Mouse (Mus musculus): ENCODE measurements around the gene Adamts20. TPM values are rescaled to one million over a fixed set of nuclear protein-coding genes. Genes with fewer than 3 reads are reported as not detected.

The Adamts20 gene
- polyA plus RNA-seq, 1 experiment from 2014 or later: 2.8 TPM

DNA sequence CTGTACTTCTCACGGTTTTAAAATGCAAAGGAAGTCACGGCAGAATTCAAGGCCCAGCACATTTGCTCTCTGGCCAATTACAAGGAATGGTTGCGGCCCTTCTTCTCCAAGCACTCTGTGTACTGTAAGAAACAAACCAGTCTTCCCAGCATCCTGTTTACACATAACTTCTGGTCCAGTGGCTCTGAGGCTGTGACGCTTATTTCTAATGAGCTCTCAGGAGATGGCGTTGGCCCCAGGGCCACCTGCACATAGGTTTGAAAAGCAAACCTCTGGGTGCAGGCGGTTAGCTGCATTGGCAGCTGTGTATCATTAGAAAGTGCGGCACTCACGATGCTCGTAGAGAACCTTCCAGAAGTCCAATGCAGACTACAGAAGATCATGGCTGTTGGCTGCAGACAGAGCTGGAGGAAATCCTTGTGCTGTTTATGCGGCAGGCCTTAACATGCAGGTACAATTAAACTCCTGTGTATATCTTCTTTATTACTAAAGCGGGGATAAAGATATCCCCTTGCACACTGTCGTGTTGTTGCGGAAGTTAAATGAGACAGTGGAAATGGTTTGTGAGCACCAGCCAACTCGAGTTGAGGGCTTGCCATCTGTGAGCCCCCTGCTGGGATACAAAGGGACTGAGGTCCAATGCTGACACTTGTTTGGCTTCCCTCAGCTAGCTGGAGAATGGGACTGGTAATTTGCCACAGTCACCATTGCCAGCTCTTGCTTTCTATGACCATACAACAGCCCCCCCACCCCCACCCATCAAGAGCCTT lies 210.9 kb downstream of the Adamts20 start:
- Histone ChIP-seq H3K4me1 (ENCODE audit: control insufficient read depth, insufficient read depth, low read depth, low read length) (no peaks in the 10 kb centered on the region; the same call in none of the 2 replicates), H3K27ac (ENCODE audit: low read depth, low read length) (peak overlapping the region; percentile 51), H3K9me3 (ENCODE audit: control insufficient read depth, low read length) (no peaks in the 10 kb centered on the region), H3K27me3 (replicated peaks; ENCODE audit: control insufficient read depth, insufficient read depth, low read length) (no peaks in the 10 kb centered on the region), H3K4me3 (ENCODE audit: low read length) (no peak overlapping the region), H3K9ac (ENCODE audit: low read depth, low read length) (no peak overlapping the region), H3K36me3 (ENCODE audit: control insufficient read depth, insufficient read depth, low read length) (no peaks in the 10 kb centered on the region), H3K4me2 (ENCODE audit: low read length) (no peak overlapping the region)
- peak; percentile 87 for ATAC-seq
- 56% methylated on average over 14 of the region's 14 CpGs for WGBS

DNA sequence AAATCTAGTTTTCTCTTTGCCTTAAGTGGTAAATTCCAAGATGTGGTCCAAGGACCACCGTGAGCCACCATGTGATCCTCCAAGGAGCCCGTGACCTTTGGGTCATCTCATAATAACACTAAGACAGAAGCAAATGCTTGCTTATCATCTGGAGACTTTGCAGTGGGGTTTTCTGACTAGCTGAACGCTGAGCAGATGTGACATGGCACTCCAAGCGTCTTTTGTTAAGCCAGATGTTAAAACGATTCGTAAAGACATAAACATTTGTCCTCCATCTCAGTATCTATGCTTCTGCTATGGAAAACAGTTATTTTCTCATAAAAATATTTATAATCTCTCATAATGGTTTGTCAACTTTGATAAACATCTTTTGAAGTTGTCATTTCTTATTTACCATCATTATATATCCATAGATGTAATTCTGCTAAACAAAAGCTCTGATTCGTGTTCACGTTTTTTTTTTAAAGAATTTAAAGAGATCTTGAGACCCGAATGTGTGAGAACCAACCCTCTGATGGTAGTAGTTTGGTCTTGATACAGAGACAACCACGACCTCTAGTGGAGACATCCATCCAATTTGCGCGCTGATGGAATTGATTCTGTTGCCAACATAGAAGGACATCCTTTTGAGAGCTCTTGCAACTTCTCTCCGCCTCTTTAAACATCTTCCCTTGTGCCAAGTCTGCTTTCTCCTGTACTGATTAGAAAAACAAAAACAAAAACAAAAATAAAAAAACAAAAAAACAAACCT lies 212.1 kb downstream of the Adamts20 start:
- no peak overlapping the region; the same call in 1 of the 2 replicates for H3K27ac ChIP-seq (ENCODE audit: low read depth, low read length)
- 73% methylated on average over 13 of the region's 13 CpGs for WGBS
- no peaks in the 10 kb centered on the region for H3K27me3 ChIP-seq (replicated peaks; ENCODE audit: control insufficient read depth, insufficient read depth, low read length)
- no peaks in the 10 kb centered on the region for H3K9me3 ChIP-seq (ENCODE audit: control insufficient read depth, low read length)
- H3K4me1 ChIP-seq (ENCODE audit: control insufficient read depth, insufficient read depth, low read depth, low read length): no peaks in the 10 kb centered on the region; the same call in none of the 2 replicates
- no peak overlapping the region for H3K4me3 ChIP-seq (ENCODE audit: low read length)
- H3K9ac ChIP-seq (ENCODE audit: low read depth, low read length): no peak overlapping the region
- H3K4me2 ChIP-seq (ENCODE audit: low read length): no peak overlapping the region
- no peaks in the 10 kb centered on the region for H3K36me3 ChIP-seq (ENCODE audit: control insufficient read depth, insufficient read depth, low read length)
- no peak for ATAC-seq

DNA sequence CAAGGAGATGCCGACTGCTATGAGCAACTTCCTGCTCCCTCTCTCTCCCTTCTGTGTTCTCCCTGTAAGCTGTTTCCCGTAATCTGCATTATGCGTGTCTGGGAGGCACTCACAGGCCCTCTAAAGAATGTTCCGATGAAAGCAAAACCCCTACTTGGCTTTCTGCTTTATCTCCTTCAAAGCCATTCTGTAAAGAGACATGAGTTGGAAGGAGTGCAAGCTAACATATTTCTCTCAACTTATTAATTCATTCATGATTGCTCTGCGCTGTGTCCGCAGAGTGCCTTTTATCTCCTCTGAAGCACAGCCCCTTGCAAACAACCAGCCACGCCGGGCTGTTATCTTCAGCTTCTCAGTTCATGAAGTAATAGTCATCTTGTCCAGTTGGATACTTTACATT lies 215.5 kb downstream of the Adamts20 start:
- H3K36me3 ChIP-seq (ENCODE audit: control insufficient read depth, insufficient read depth, low read length): no peaks in the 10 kb centered on the region
- WGBS: 68% methylated on average over 8 of the region's 8 CpGs
- H3K9me3 ChIP-seq (ENCODE audit: control insufficient read depth, low read length): no peaks in the 10 kb centered on the region
- H3K4me2 ChIP-seq (ENCODE audit: low read length): no peak overlapping the region
- H3K27ac ChIP-seq (ENCODE audit: low read depth, low read length): no peak overlapping the region
- H3K27me3 ChIP-seq (replicated peaks; ENCODE audit: control insufficient read depth, insufficient read depth, low read length): no peaks in the 10 kb centered on the region
- no peak overlapping the region for H3K9ac ChIP-seq (ENCODE audit: low read depth, low read length)
- H3K4me3 ChIP-seq (ENCODE audit: low read length): no peak overlapping the region
- no peak for ATAC-seq
- H3K4me1 ChIP-seq (ENCODE audit: control insufficient read depth, insufficient read depth, low read depth, low read length): no peaks in the 10 kb centered on the region; the same call in none of the 2 replicates

DNA sequence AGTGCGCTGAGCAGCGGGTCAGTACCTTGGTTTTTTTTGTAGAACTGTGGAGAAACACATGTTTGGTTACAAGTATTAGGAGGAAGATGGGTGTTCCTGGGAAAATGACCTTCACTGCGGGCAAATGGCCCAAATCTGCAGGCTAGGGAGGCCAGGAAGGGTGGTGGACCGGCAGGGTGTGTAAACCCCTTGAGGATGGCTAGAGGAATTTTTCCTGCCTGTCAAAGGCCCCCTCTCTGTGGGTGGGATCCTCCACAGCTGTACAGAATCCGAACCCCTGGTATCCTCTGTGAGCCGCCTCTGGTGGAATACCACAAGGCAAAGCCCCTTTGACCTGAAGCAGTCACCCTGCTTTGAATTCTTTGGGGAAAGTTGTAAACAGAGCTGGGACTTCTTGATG lies 216.8 kb downstream of the Adamts20 start:
- no peaks in the 10 kb centered on the region for H3K4me1 ChIP-seq (ENCODE audit: control insufficient read depth, insufficient read depth, low read depth, low read length)
- H3K9ac ChIP-seq (ENCODE audit: low read depth, low read length): no peak overlapping the region
- H3K4me3 ChIP-seq (ENCODE audit: low read length): no peak overlapping the region
- no peaks in the 10 kb centered on the region for H3K36me3 ChIP-seq (ENCODE audit: control insufficient read depth, insufficient read depth, low read length)
- ATAC-seq: no peak
- H3K9me3 ChIP-seq (ENCODE audit: control insufficient read depth, low read length): no peaks in the 10 kb centered on the region
- H3K27me3 ChIP-seq (replicated peaks; ENCODE audit: control insufficient read depth, insufficient read depth, low read length): no peaks in the 10 kb centered on the region
- no peak overlapping the region for H3K4me2 ChIP-seq (ENCODE audit: low read length)
- WGBS: 70% methylated on average over 6 of the region's 6 CpGs
- no peak overlapping the region for H3K27ac ChIP-seq (ENCODE audit: low read depth, low read length)

DNA sequence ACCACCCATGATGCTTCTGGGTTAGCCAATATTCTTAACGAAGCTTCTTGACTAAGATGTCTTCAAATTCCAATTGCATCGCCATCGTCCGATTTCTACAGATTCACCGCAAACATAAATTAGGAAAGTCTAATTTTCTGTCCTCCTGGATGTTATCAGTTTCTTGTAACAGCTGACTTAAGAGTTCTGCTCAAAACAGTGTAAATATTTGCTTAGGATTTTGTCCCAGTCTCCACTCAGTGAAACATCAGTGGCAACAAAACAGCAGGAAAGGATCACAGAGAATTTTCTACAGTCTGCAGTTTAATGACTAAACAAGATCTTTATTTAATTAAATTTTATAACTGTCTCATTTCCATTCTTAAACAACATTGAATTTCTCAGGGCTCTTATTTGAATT lies 218.5 kb downstream of the Adamts20 start:
- Histone ChIP-seq H3K36me3 (ENCODE audit: control insufficient read depth, insufficient read depth, low read length) (no peaks in the 10 kb centered on the region), H3K4me2 (ENCODE audit: low read length) (no peak overlapping the region), H3K4me1 (ENCODE audit: control insufficient read depth, insufficient read depth, low read depth, low read length) (no peaks in the 10 kb centered on the region), H3K27me3 (replicated peaks; ENCODE audit: control insufficient read depth, insufficient read depth, low read length) (no peaks in the 10 kb centered on the region), H3K9me3 (ENCODE audit: control insufficient read depth, low read length) (no peaks in the 10 kb centered on the region), H3K4me3 (ENCODE audit: low read length) (no peak overlapping the region), H3K27ac (ENCODE audit: low read depth, low read length) (no peak overlapping the region), H3K9ac (ENCODE audit: low read depth, low read length) (no peak overlapping the region)
- ATAC-seq: no peak
- 86% methylated on average over 5 of the region's 5 CpGs for WGBS

DNA sequence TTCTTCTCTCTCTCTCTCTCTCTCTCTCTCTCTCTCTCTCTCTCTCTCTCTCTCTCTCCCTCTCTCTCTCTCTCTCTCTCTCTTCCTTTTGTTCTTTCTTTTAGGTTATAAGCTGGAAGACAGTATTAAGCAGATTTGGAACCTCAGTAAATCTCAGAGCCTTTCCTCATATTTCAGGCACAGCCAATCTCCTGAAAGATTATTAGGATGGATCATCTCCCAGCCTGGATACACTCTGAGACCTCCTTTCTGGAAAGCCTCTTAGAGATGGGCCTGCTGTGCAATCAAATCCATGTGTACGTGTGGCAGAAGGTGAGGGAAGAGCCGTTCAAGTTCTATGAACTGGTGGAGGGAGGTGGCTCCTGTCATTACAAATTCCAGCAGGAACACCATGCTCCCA lies 220.9 kb downstream of the Adamts20 start:
- Histone ChIP-seq H3K27ac (ENCODE audit: low read depth, low read length) (no peak overlapping the region), H3K4me2 (ENCODE audit: low read length) (no peak overlapping the region), H3K9me3 (ENCODE audit: control insufficient read depth, low read length) (no peaks in the 10 kb centered on the region), H3K4me1 (ENCODE audit: control insufficient read depth, insufficient read depth, low read depth, low read length) (no peaks in the 10 kb centered on the region), H3K27me3 (replicated peaks; ENCODE audit: control insufficient read depth, insufficient read depth, low read length) (no peaks in the 10 kb centered on the region), H3K9ac (ENCODE audit: low read depth, low read length) (no peak overlapping the region), H3K4me3 (ENCODE audit: low read length) (no peak overlapping the region), H3K36me3 (ENCODE audit: control insufficient read depth, insufficient read depth, low read length) (no peaks in the 10 kb centered on the region)
- 80% methylated on average over 2 of the region's 2 CpGs for WGBS
- no peak for ATAC-seq

DNA sequence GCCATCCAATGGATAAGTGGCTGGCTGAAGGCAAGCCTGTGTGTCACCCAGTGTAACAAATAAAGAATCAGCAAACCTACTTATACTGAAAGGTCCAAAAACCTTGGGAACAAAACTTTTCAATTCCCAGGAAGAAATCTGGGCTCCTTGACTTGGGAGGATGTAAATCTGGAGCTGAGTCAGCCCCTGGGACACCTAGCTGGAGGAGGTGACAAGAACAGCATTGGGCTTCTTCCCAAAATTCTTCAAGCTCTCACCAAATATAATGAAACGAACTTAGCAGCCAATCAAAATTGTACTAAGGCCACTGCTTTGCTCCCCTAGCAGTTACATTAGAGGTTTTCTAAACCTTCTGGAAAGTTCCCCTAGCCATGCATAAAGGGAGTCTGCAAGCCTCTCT lies 223.1 kb downstream of the Adamts20 start:
- no peaks in the 10 kb centered on the region for H3K9me3 ChIP-seq (ENCODE audit: control insufficient read depth, low read length)
- no peaks in the 10 kb centered on the region for H3K36me3 ChIP-seq (ENCODE audit: control insufficient read depth, insufficient read depth, low read length)
- 74% methylated on average over 1 of the region's 1 CpGs for WGBS
- no peaks in the 10 kb centered on the region for H3K4me1 ChIP-seq (ENCODE audit: control insufficient read depth, insufficient read depth, low read depth, low read length)
- no peak for ATAC-seq
- no peak overlapping the region for H3K9ac ChIP-seq (ENCODE audit: low read depth, low read length)
- H3K4me2 ChIP-seq (ENCODE audit: low read length): no peak overlapping the region
- no peaks in the 10 kb centered on the region for H3K27me3 ChIP-seq (replicated peaks; ENCODE audit: control insufficient read depth, insufficient read depth, low read length)
- no peak overlapping the region for H3K27ac ChIP-seq (ENCODE audit: low read depth, low read length)
- no peak overlapping the region for H3K4me3 ChIP-seq (ENCODE audit: low read length)

DNA sequence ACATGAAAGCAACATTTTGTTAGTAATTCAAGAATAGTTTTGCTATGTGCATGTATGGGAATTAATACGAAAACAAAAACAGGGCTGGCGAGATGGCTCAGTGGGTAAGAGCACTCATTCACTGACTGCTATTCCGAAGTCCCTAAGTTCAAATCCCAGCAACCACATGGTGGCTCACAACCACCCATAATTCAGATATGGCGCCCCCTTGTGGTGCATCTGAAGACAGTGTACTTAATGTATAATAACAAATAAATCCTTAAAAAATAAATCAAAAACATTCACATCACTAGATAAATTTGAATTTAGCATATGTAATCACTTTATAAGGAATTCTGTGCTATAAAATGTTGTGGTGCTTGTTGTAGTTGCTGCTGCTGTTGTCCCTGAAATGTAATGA lies 225.6 kb downstream of the Adamts20 start:
- no peaks in the 10 kb centered on the region for H3K4me1 ChIP-seq (ENCODE audit: control insufficient read depth, insufficient read depth, low read depth, low read length)
- no peaks in the 10 kb centered on the region for H3K36me3 ChIP-seq (ENCODE audit: control insufficient read depth, insufficient read depth, low read length)
- H3K9ac ChIP-seq (ENCODE audit: low read depth, low read length): no peak overlapping the region
- no peak overlapping the region for H3K4me3 ChIP-seq (ENCODE audit: low read length)
- H3K4me2 ChIP-seq (ENCODE audit: low read length): no peak overlapping the region
- H3K9me3 ChIP-seq (ENCODE audit: control insufficient read depth, low read length): no peaks in the 10 kb centered on the region
- no peaks in the 10 kb centered on the region for H3K27me3 ChIP-seq (replicated peaks; ENCODE audit: control insufficient read depth, insufficient read depth, low read length)
- ATAC-seq: no peak
- H3K27ac ChIP-seq (ENCODE audit: low read depth, low read length): no peak overlapping the region
- 77% methylated on average over 4 of the region's 4 CpGs for WGBS

DNA sequence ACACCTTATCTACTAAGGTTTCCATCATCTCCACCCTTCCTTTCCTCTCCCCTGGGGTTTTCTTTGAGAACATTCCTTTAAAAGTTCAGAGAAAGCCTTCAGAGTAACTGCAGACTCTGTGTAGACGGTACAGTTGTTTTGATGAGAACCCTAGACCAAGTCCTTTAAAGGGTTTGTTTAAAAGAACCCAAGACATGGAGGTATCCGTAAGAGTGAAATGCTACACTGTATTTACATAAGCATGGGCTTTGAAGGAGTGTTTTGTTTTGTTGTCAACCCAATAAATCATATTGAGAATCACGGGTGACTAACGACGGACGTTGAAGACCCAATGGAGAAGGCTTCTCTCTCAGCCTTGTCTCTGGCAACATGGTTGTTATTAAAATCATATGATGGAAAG lies 226.1 kb downstream of the Adamts20 start:
- no peaks in the 10 kb centered on the region for H3K4me1 ChIP-seq (ENCODE audit: control insufficient read depth, insufficient read depth, low read depth, low read length)
- H3K27me3 ChIP-seq (replicated peaks; ENCODE audit: control insufficient read depth, insufficient read depth, low read length): no peaks in the 10 kb centered on the region
- no peak overlapping the region for H3K27ac ChIP-seq (ENCODE audit: low read depth, low read length)
- H3K4me3 ChIP-seq (ENCODE audit: low read length): no peak overlapping the region
- H3K4me2 ChIP-seq (ENCODE audit: low read length): no peak overlapping the region
- ATAC-seq: no peak
- WGBS: 79% methylated on average over 6 of the region's 6 CpGs
- H3K9ac ChIP-seq (ENCODE audit: low read depth, low read length): no peak overlapping the region
- no peaks in the 10 kb centered on the region for H3K9me3 ChIP-seq (ENCODE audit: control insufficient read depth, low read length)
- H3K36me3 ChIP-seq (ENCODE audit: control insufficient read depth, insufficient read depth, low read length): no peaks in the 10 kb centered on the region
